Mouse (Mus musculus): ENCODE measurements at regions not wholly inside any gene's neighbourhood (a gene's known extent, or its start where the extent isn't known, plus 50 kb on each side); places are given as distances from the start of the nearest gene placed in this dataset.
"Not testable (repeated sequence)": the region's sequence is repeated elsewhere in the genome, so short reads cannot be mapped to it uniquely, and the experiment has no call there.

- Histone ChIP-seq H3K27me3 (ENCODE audit: control insufficient read depth, insufficient read depth, insufficient read length) (no peaks in the 10 kb centered on the region), H3K4me3 (ENCODE audit: insufficient read depth, poor library complexity, severe bottlenecking) (no peak overlapping the region), H3ac (ENCODE audit: control insufficient read depth, insufficient read length, low read depth) (no peak overlapping the region), H3K79me2 (ENCODE audit: control insufficient read depth, insufficient read depth) (no peaks in the 10 kb centered on the region), H3K36me3 (ENCODE audit: control insufficient read depth, insufficient read depth) (no peaks in the 10 kb centered on the region), H3K79me3 (ENCODE audit: low read depth) (no peaks in the 10 kb centered on the region)
- no peak for TF ChIP-seq CTCF (IDR thresholded peaks at IDR 0.05; ENCODE audit: control insufficient read depth, insufficient read depth, insufficient read length)
- no peak for TF ChIP-seq CEBPB (IDR thresholded peaks at IDR 0.05; ENCODE audit: low read depth)
- no peak for TF ChIP-seq USF1 (IDR thresholded peaks at IDR 0.05; ENCODE audit: low read depth)
- TF ChIP-seq FOSL1 (IDR thresholded peaks at IDR 0.05; ENCODE audit: insufficient read depth, low read length, poor library complexity, severe bottlenecking), result no peak
- TF ChIP-seq MYOG (IDR thresholded peaks at IDR 0.05; ENCODE audit: control insufficient read depth, extremely low read depth, insufficient read length), result no peak
Measured at GRCm38 (mm10) chr8:126864314-126864948, 81.2 kb downstream of the Tomm20 start.

DNA sequence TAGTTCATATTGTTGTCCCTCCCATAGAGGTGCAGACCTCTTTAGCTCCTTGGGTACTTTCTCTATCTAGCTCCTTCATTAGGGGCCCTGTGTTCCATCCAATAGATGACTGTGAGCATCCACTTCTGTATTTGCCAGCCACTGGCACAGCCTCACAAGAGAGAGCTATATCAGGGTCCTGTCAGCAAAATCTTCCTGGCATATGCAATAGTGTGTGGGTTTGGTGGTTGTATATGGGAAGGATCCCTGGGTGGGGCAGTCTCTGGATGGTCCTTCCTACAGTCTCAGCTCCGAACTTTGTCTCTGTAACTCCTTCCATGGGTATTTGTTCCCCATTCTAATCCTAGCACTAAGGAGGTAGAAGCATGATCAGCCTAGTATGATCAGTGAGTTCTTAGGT lies 82.0 kb downstream of the Tomm20 start:
- H3K79me3 ChIP-seq (ENCODE audit: low read depth); H3K79me2 ChIP-seq (ENCODE audit: control insufficient read depth, insufficient read depth); H3K4me3 ChIP-seq (ENCODE audit: insufficient read depth, poor library complexity, severe bottlenecking); H3K27me3 ChIP-seq (ENCODE audit: control insufficient read depth, insufficient read depth, insufficient read length); H3K36me3 ChIP-seq (ENCODE audit: control insufficient read depth, insufficient read depth); H3ac ChIP-seq (ENCODE audit: control insufficient read depth, insufficient read length, low read depth): not testable (repeated sequence)

- H3K4me3 ChIP-seq (ENCODE audit: insufficient read depth, poor library complexity, severe bottlenecking), result no peak overlapping the region
- no peaks in the 10 kb centered on the region for H3K36me3 ChIP-seq (ENCODE audit: control insufficient read depth, insufficient read depth)
- TF ChIP-seq CTCF (IDR thresholded peaks at IDR 0.05; ENCODE audit: control insufficient read depth, insufficient read depth, insufficient read length) (no peak), FOSL1 (IDR thresholded peaks at IDR 0.05; ENCODE audit: insufficient read depth, low read length, poor library complexity, severe bottlenecking) (no peak), MAX (IDR thresholded peaks at IDR 0.05) (no peak), MYOG (IDR thresholded peaks at IDR 0.05; ENCODE audit: control insufficient read depth, extremely low read depth, insufficient read length) (no peak), USF1 (IDR thresholded peaks at IDR 0.05; ENCODE audit: low read depth) (no peak), CEBPB (IDR thresholded peaks at IDR 0.05; ENCODE audit: low read depth) (no peak), MYOD1 (IDR thresholded peaks at IDR 0.05; ENCODE audit: control insufficient read depth, insufficient read length, low read depth) (no peak)
- H3K79me2 ChIP-seq (ENCODE audit: control insufficient read depth, insufficient read depth), result no peaks in the 10 kb centered on the region
- H3K27me3 ChIP-seq (ENCODE audit: control insufficient read depth, insufficient read depth, insufficient read length), result no peaks in the 10 kb centered on the region
- H3ac ChIP-seq (ENCODE audit: control insufficient read depth, insufficient read length, low read depth), result no peak overlapping the region
- no peaks in the 10 kb centered on the region for H3K79me3 ChIP-seq (ENCODE audit: low read depth)
Measured at GRCm38 (mm10) chr8:126861754-126862153, 83.9 kb downstream of the Tomm20 start.

DNA sequence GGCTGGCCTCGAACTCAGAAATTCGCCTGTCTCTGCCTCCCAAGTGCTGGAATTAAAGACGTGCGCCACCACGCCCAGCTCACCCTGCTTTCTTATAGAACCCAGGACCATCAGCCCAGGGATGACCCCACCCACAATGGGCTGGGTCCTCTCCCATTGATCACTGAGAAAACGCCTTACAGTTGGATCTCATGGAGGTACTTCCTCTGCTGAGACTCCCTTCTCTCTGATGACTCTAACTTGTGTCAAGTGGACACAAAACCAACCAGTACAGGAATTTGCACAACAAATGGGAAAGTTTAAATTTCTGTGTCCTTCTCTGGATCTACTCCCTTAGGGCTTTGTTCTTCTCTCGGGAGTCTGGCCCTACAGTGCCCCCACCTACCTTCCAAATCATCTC lies 85.0 kb downstream of the Tomm20 start:
- Histone ChIP-seq H3K4me3 (ENCODE audit: insufficient read depth, poor library complexity, severe bottlenecking) (no peak overlapping the region), H3K27me3 (ENCODE audit: control insufficient read depth, insufficient read depth, insufficient read length) (no peaks in the 10 kb centered on the region), H3K79me2 (ENCODE audit: control insufficient read depth, insufficient read depth) (no peaks in the 10 kb centered on the region), H3K36me3 (ENCODE audit: control insufficient read depth, insufficient read depth) (no peaks in the 10 kb centered on the region), H3K79me3 (ENCODE audit: low read depth) (no peaks in the 10 kb centered on the region), H3ac (ENCODE audit: control insufficient read depth, insufficient read length, low read depth) (no peak overlapping the region)
- TF ChIP-seq MYOG (IDR thresholded peaks at IDR 0.05; ENCODE audit: control insufficient read depth, extremely low read depth, insufficient read length) (no peak), USF1 (IDR thresholded peaks at IDR 0.05; ENCODE audit: low read depth) (no peak)

DNA sequence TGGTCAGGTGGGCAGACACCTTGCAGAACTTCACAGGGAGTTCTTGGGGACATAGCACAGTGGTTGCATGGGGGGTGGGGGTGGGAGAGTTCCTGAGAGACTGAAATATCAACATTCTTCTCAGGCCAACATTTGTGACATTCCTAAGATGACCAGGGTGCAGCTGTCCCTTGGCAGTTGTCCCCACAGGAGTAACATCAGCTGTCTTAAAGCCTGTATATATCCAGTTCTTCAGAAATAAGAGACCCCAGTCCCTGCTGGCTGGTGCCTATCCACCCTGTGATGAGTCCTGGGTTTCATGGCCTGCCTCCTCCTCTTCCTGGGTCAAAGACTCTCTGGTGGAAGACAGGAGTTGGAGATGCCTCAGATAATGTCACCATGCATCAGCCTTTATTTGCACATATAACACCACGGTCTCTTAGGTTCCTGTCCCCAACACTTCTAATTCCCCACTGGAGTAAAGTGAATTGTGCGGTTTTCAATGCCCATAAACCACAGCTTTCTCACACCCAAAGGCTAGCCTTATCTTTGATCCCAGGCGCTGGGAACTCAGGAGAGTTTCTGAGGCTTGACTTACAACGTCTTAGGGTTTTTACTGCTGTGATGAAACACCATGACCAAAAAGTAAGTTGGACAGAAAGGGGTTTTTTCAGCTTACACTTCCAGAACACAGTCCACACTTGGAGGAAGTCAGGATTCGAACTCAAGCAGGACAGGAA lies 85.8 kb downstream of the Tomm20 start:
- Histone ChIP-seq H3K27me3 (ENCODE audit: control insufficient read depth, insufficient read depth, insufficient read length) (no peaks in the 10 kb centered on the region), H3K79me2 (ENCODE audit: control insufficient read depth, insufficient read depth) (no peaks in the 10 kb centered on the region), H3K4me3 (ENCODE audit: insufficient read depth, poor library complexity, severe bottlenecking) (no peak overlapping the region), H3K79me3 (ENCODE audit: low read depth) (no peaks in the 10 kb centered on the region), H3K36me3 (ENCODE audit: control insufficient read depth, insufficient read depth) (no peaks in the 10 kb centered on the region), H3ac (ENCODE audit: control insufficient read depth, insufficient read length, low read depth) (no peak overlapping the region)
- TF ChIP-seq MYOG (IDR thresholded peaks at IDR 0.05; ENCODE audit: control insufficient read depth, extremely low read depth, insufficient read length) (no peak), FOSL1 (IDR thresholded peaks at IDR 0.05; ENCODE audit: insufficient read depth, low read length, poor library complexity, severe bottlenecking) (no peak), USF1 (IDR thresholded peaks at IDR 0.05; ENCODE audit: low read depth) (no peak), MAX (IDR thresholded peaks at IDR 0.05) (no peak), MYOD1 (IDR thresholded peaks at IDR 0.05; ENCODE audit: control insufficient read depth, insufficient read length, low read depth) (no peak), CTCF (IDR thresholded peaks at IDR 0.05; ENCODE audit: control insufficient read depth, insufficient read depth, insufficient read length) (no peak), CEBPB (IDR thresholded peaks at IDR 0.05; ENCODE audit: low read depth) (no peak)
